Comparison of ENCODE assay signal across 25 mouse cellular contexts in the genomic region with DNA sequence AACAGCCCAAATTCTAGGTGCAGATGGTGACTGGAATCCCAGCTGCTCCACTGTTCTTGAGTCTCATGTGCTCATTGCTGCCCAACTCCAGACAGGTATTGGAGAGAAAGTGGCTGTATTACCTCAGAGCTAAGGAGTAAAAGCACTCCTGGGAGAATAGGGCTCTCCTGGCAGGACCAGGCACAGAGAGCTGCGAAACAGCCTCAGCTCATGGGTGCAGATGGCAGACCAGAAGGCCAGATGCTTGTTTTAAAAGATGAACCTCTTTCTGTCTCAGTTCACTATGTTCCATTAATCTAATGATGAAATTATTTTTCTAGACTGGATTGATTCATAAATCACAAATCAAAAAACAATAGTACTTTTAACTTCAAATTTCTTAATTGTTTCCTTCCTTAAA. TPM values are rescaled to one million over a fixed set of nuclear protein-coding genes. Genes with fewer than 3 reads are reported as not detected.
"Had no signal": no experiment of that assay in that cellular context is flagged by ENCODE, and none has a peak within 500 bp of the region (broad histone marks: within the 10 kb centered on the region; RNA-seq: fewer than 3 reads in every experiment).

No protein-coding gene starts in this region.

- H3K36me3 ChIP-seq: heart, embryonic 10.5 days; heart, embryonic 12.5 days; hindbrain, embryonic 10.5 days; hindbrain, embryonic 12.5 days; intestine, embryonic 15.5 days; limb, embryonic 12.5 days; liver, embryonic 13.5 days; liver, embryonic 15.5 days had no signal

- H3K27me3 ChIP-seq: heart, embryonic 12.5 days; hindbrain, embryonic 12.5 days; intestine, embryonic 15.5 days; limb, embryonic 12.5 days; liver, embryonic 13.5 days; liver, embryonic 15.5 days had no signal

- DNase-seq: gastrocnemius, adult 2 months; gastrocnemius, postnatal 10 days; gastrocnemius, postnatal 25 days; heart, adult 18-20 months; heart, postnatal 10 days; heart, postnatal 4 days; kidney, adult 18-20 months; kidney, adult 8-10 months; kidney, postnatal 10 days; kidney, postnatal 25 days; kidney, postnatal 4 days; left cerebral cortex, postnatal 4 days; liver; liver, embryonic 13.5 days had no signal

- H3K27ac ChIP-seq: gastrocnemius, adult 2 months; heart, embryonic 10.5 days; hindbrain, embryonic 10.5 days; hindbrain, embryonic 12.5 days; hindbrain, embryonic 14.5 days; intestine, embryonic 15.5 days; limb, embryonic 12.5 days; liver, embryonic 13.5 days; liver, embryonic 15.5 days had no signal

- H3K4me3 ChIP-seq: gastrocnemius, adult 2 months; heart, embryonic 10.5 days; heart, embryonic 12.5 days; hindbrain, embryonic 10.5 days; hindbrain, embryonic 12.5 days; intestine, embryonic 15.5 days; limb, embryonic 12.5 days; liver, embryonic 13.5 days; liver, embryonic 15.5 days had no signal

- H3K4me1 ChIP-seq: heart, embryonic 10.5 days; heart, embryonic 12.5 days; hindbrain, embryonic 10.5 days; hindbrain, embryonic 12.5 days; intestine, embryonic 15.5 days; limb, embryonic 12.5 days; liver, embryonic 13.5 days; liver, embryonic 15.5 days had no signal

- H3K9me3 ChIP-seq: heart, embryonic 10.5 days; heart, embryonic 12.5 days; hindbrain, embryonic 10.5 days; hindbrain, embryonic 12.5 days; intestine, embryonic 15.5 days; limb, embryonic 12.5 days; liver, embryonic 13.5 days; liver, embryonic 15.5 days had no signal

RNA-seq across cellular contexts. Expression of a gene that starts 12.1 kb away (rescaled TPM):
- total RNA-seq: gastrocnemius, adult 2 months; gastrocnemius, postnatal 25 days; gastrocnemius, postnatal 4 days; granulocyte monocyte progenitor cell, adult 5-6 weeks; heart, adult 18-20 months; heart, adult 8-10 months; heart, postnatal 10 days; heart, postnatal 4 days had no signal
- polyA plus RNA-seq: heart, embryonic 10.5 days; liver, embryonic 15.5 days had no signal
